ENCODE assay signal across 9 mouse cellular contexts in the genomic region with DNA sequence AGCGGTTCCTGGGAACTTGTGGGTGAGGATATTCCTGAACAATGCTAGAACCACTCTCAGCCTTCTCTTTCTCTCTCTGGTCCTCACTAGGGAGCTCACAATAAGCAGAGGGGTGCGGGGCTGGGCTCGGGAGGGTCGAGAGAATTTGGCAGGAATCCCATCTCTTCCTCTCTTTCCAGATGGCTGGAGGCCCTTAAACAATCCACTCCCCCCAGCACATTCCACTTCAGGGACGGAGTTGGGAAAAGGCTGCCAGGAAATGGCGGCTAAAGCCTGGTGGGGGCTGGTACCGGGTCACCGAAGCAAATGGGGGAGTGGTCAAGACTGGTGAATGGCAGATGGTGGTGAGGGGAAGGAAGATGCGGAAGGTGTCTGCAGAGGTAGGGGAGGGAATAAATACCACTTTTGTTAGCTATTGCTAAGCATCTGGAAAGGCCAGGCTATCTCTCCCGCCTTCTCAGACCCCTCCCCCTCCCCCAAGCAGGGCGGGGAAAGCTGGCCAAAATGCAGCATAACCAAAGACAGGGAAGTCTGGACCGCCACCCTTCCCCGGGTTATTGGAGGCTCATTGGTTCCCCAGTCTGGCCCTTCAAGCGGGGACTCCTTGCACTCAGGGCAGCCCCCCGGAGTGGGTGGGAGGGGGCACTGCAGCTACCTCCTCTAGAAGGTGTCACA. TPM values are rescaled to one million over a fixed set of nuclear protein-coding genes. Genes with fewer than 3 reads are reported as not detected.
DNase-seq lines count a peak whose midpoint lies in the region; ATAC-seq lines count a peak whose summit lies in the region.
"Had no signal": no experiment of that assay in that cellular context is flagged by ENCODE, and none has a peak within 500 bp of the region (broad histone marks: within the 10 kb centered on the region; RNA-seq: fewer than 3 reads in every experiment).

No protein-coding gene starts in this region.

- peak; percentile 11 for DNase-seq in layer of hippocampus, adult 9-11 months
- no peak for DNase-seq in layer of hippocampus, adult 18-20 months (ENCODE audit: low spot score in 2 of 2)
- DNase-seq in cerebellum, adult 8-10 months = peak; percentile 40
- peak; percentile 24 for DNase-seq in heart, postnatal 25 days (ENCODE audit: low spot score)
- DNase-seq in kidney, postnatal 4 days = peak; percentile 70 to 82
- DNase-seq in skeletal muscle tissue, adult 2 months (ENCODE audit: low read depth, low spot score) = peak; percentile 15

- H3K4me3 ChIP-seq in forebrain, embryonic 15.5 days = peak overlapping the region; percentile 37
- H3K4me3 ChIP-seq in megakaryocyte, embryonic 14.5 days (replicated peaks) = peak overlapping the region; percentile 31

- peak; percentile 89 for ATAC-seq in forebrain, embryonic 15.5 days (replicated peaks)

- no peaks in the 10 kb centered on the region for H3K27me3 ChIP-seq in forebrain, embryonic 15.5 days
- H3K27me3 ChIP-seq in megakaryocyte, embryonic 14.5 days (replicated peaks) = no peaks in the 10 kb centered on the region

- peaks cover 3% of the 10 kb centered on the region; the same call in 1 of the 2 replicates for H3K4me1 ChIP-seq in forebrain, embryonic 15.5 days
- peaks cover 27% of the 10 kb centered on the region for H3K4me1 ChIP-seq in megakaryocyte, embryonic 14.5 days

- intact Hi-C loops in heart, postnatal 25 days (cut with DNase I) = no loop called here

- 27% methylated on average over 15 of the region's 15 CpGs for WGBS in forebrain, embryonic 15.5 days

- H3K36me3 ChIP-seq in forebrain, embryonic 15.5 days = no peaks in the 10 kb centered on the region
- H3K36me3 ChIP-seq in megakaryocyte, embryonic 14.5 days (replicated peaks; ENCODE audit: low read length) = peaks cover 5% of the 10 kb centered on the region

- H3K4me2 ChIP-seq in forebrain, embryonic 15.5 days (replicated peaks) = peak overlapping the region; percentile 48

- H3K9me3 ChIP-seq in forebrain, embryonic 15.5 days = no peaks in the 10 kb centered on the region
- no peaks in the 10 kb centered on the region for H3K9me3 ChIP-seq in megakaryocyte, embryonic 14.5 days

- peak overlapping the region; percentile 28; the same call in 1 of the 2 replicates for H3K9ac ChIP-seq in forebrain, embryonic 15.5 days (replicated peaks)

- peak overlapping the region; percentile 86 for H3K27ac ChIP-seq in forebrain, embryonic 15.5 days (replicated peaks)
- H3K27ac ChIP-seq: macrophage had no signal

RNA-seq across cellular contexts. Expression of gene Hnrnph2, which starts 11.4 kb away (rescaled TPM):
- 100 to 1,000 TPM; 153 to 156 TPM for total RNA-seq in layer of hippocampus, adult 18-20 months (2021)
- 174 and 177 TPM in 2 replicates for polyA plus RNA-seq in forebrain, embryonic 15.5 days (2015; fragmentation: Nextera tagmentation; extraction: Ambion mirVana)
- total RNA-seq in heart, postnatal 25 days (2021) = 10 to 100 TPM; 61.4 to 75.0 TPM
- 1.9 and 11.7 TPM in 2 replicates for polyA plus RNA-seq in megakaryocyte, embryonic 14.5 days (2012; ENCODE audit: insufficient read depth, low replicate concordance)

RNA-seq across cellular contexts. Expression of gene Gla, which starts 11.5 kb away (rescaled TPM):
- 1 to 10 TPM; 9.5 to 9.8 TPM for total RNA-seq in layer of hippocampus, adult 18-20 months (2021)
- 2.9 and 3.4 TPM in 2 replicates for polyA plus RNA-seq in forebrain, embryonic 15.5 days (2015; fragmentation: Nextera tagmentation; extraction: Ambion mirVana)
- total RNA-seq in heart, postnatal 25 days (2021) = 1 to 10 TPM; 1.6 to 2.1 TPM
- 1.5 TPM in 1 of 2 replicates, not detected in the other for polyA plus RNA-seq in megakaryocyte, embryonic 14.5 days (2012; ENCODE audit: insufficient read depth, low replicate concordance)

RNA-seq across cellular contexts. Expression of gene Rpl36a, which starts 27.0 kb away (rescaled TPM):
- 100 to 1,000 TPM; 151 to 153 TPM for total RNA-seq in layer of hippocampus, adult 18-20 months (2021)
- polyA plus RNA-seq in forebrain, embryonic 15.5 days (2015; fragmentation: Nextera tagmentation; extraction: Ambion mirVana) = 220 and 235 TPM in 2 replicates
- total RNA-seq in heart, postnatal 25 days (2021) = 100 to 1,000 TPM; 103 to 104 TPM
- polyA plus RNA-seq in megakaryocyte, embryonic 14.5 days (2012; ENCODE audit: insufficient read depth, low replicate concordance) = 18.7 and 134 TPM in 2 replicates

RNA-seq across cellular contexts. Expression of gene Btk, which starts 29.1 kb away (rescaled TPM):
- total RNA-seq in layer of hippocampus, adult 18-20 months (2021) = 1 to 10 TPM in 1 of 2 experiments, under 1 TPM in 1; 0.74 to 1.1 TPM
- 0.28 and 0.45 TPM in 2 replicates for polyA plus RNA-seq in forebrain, embryonic 15.5 days (2015; fragmentation: Nextera tagmentation; extraction: Ambion mirVana)
- 1 to 10 TPM; 1.0 to 1.1 TPM for total RNA-seq in heart, postnatal 25 days (2021)
- 24.4 TPM in 1 of 2 replicates, not detected in the other for polyA plus RNA-seq in megakaryocyte, embryonic 14.5 days (2012; ENCODE audit: insufficient read depth, low replicate concordance)

Comparison
In these comparisons a context has a peak if more than half of its experiments do, and no peak if none do; other contexts are left out.
1. DNase-seq: peak in layer of hippocampus, adult 9-11 months (single experiment), cerebellum, adult 8-10 months (single experiment), heart, postnatal 25 days (single experiment), kidney, postnatal 4 days (2 of 2) and skeletal muscle tissue, adult 2 months (single experiment); none in layer of hippocampus, adult 18-20 months (0 of 2).